Mouse (Mus musculus) gastrocnemius, adult 2 months (tissue): ENCODE results near the gene Scube1. TPM values are rescaled to one million over a fixed set of nuclear protein-coding genes. Genes with fewer than 3 reads are reported as not detected.
A peak's percentile ranks its signal among the peaks of the same experiment; 100 is the strongest.

Experiments used
- DNase-seq: peaks from one replicate; pipeline ENCODE4 v3.0.0; 2022
- H3K27ac ChIP-seq: fragments of 200-600 bp; 2 replicates; pipeline ENCODE4 v1.8.1; 2022; ENCODE audit warnings: mild to moderate bottlenecking
- H3K4me3 ChIP-seq: fragments of 200-600 bp; 2 replicates; pipeline ENCODE4 v1.8.1; 2022; ENCODE audit warnings: mild to moderate bottlenecking, moderate library complexity
- CTCF ChIP-seq: fragments of 200-600 bp; IDR thresholded peaks from 2 replicates; pipeline ENCODE4 v1.8.1; 2022; ENCODE audit warnings: antibody characterized with exemption, mild to moderate bottlenecking, moderate library complexity
- intact Hi-C: fragments of 180-260 bp; cut with DNase I; formaldehyde crosslinking; loops from one replicate; pipeline ENCODE4 v1.15.1; 2025
- total RNA-seq, 2 experiments: library from RNA; stranded (reverse); gene quantifications; 2 replicates each; pipeline ENCODE4 v1.2.3; 2021

Scube1 gene
- total RNA-seq, 2 experiments from 2014 or later: 0.18 to 0.45 TPM

- TF ChIP-seq CTCF: no peak
- DNase-seq: peak; percentile 8
- H3K4me3 ChIP-seq: no peak overlapping the region
- H3K27ac ChIP-seq: no peak overlapping the region
- intact Hi-C loops: no loop called here
Observed at GRCm38 (mm10) chr15:83576651-83577050, 148.2 kb downstream of the Scube1 start.

- H3K27ac ChIP-seq: no peak overlapping the region
- H3K4me3 ChIP-seq: no peak overlapping the region
- intact Hi-C loops: no loop called here
- no peak for DNase-seq
- no peak for TF ChIP-seq CTCF
Observed at GRCm38 (mm10) chr15:83575543-83575942, 149.3 kb downstream of the Scube1 start.

- TF ChIP-seq CTCF: no peak
- no peak for DNase-seq
- intact Hi-C loops: no loop called here
- no peak overlapping the region for H3K4me3 ChIP-seq
- no peak overlapping the region for H3K27ac ChIP-seq
Observed at GRCm38 (mm10) chr15:83574731-83575351, 150.0 kb downstream of the Scube1 start.

- intact Hi-C loops: no loop called here
- Histone ChIP-seq H3K4me3 (no peak overlapping the region), H3K27ac (no peak overlapping the region)
- DNase-seq: no peak
- no peak for TF ChIP-seq CTCF
Observed at GRCm38 (mm10) chr15:83573606-83574005, 151.2 kb downstream of the Scube1 start.

- H3K4me3 ChIP-seq: no peak overlapping the region
- intact Hi-C loops: no loop called here
- no peak for DNase-seq
- H3K27ac ChIP-seq: peak overlapping the region; percentile 71
- TF ChIP-seq CTCF: no peak
Observed at GRCm38 (mm10) chr15:83572132-83572531, 152.7 kb downstream of the Scube1 start.

GRCm38 (mm10) chr15:83571636-83572035 lies 153.2 kb downstream of the Scube1 start:
- intact Hi-C loops: no loop called here
- TF ChIP-seq CTCF: no peak
- peak overlapping the region; percentile 71 for H3K27ac ChIP-seq
- H3K4me3 ChIP-seq: no peak overlapping the region
- peak; percentile 79 for DNase-seq

GRCm38 (mm10) chr15:83570641-83571040 lies 154.2 kb downstream of the Scube1 start:
- intact Hi-C loops: no loop called here
- no peak overlapping the region for H3K4me3 ChIP-seq
- no peak overlapping the region for H3K27ac ChIP-seq
- no peak for DNase-seq
- peak; percentile 33 for TF ChIP-seq CTCF

- Histone ChIP-seq H3K4me3 (no peak overlapping the region), H3K27ac (no peak overlapping the region)
- no peak for TF ChIP-seq CTCF
- no peak for DNase-seq
- intact Hi-C loops: no loop called here
Observed at GRCm38 (mm10) chr15:83569682-83570081, 155.1 kb downstream of the Scube1 start.

- Histone ChIP-seq H3K4me3 (no peak overlapping the region), H3K27ac (no peak overlapping the region)
- intact Hi-C loops: no loop called here
- TF ChIP-seq CTCF: no peak
- DNase-seq: no peak
Observed at GRCm38 (mm10) chr15:83568544-83568943, 156.3 kb downstream of the Scube1 start.

- no peak for DNase-seq
- intact Hi-C loops: no loop called here
- TF ChIP-seq CTCF: no peak
- no peak overlapping the region for H3K27ac ChIP-seq
- H3K4me3 ChIP-seq: no peak overlapping the region
Observed at GRCm38 (mm10) chr15:83567728-83568127, 157.1 kb downstream of the Scube1 start.

GRCm38 (mm10) chr15:83566006-83566405 lies 158.8 kb downstream of the Scube1 start:
- Histone ChIP-seq H3K4me3 (no peak overlapping the region), H3K27ac (peak overlapping the region; percentile 49)
- no peak for TF ChIP-seq CTCF
- no peak for DNase-seq
- intact Hi-C loops: no loop called here

- no peak for TF ChIP-seq CTCF
- peak overlapping the region; percentile 13 for H3K4me3 ChIP-seq
- H3K27ac ChIP-seq: peak overlapping the region; percentile 49
- peak; percentile 70 for DNase-seq
- intact Hi-C loops: no loop called here
Observed at GRCm38 (mm10) chr15:83565434-83565833, 159.4 kb downstream of the Scube1 start.

- peak overlapping the region; percentile 84 for H3K4me3 ChIP-seq
- intact Hi-C loops: no loop called here
- peak; percentile 59 for DNase-seq
- peak; percentile 13; the same call in 1 of the 2 replicates for TF ChIP-seq CTCF
- peak overlapping the region; percentile 89 for H3K27ac ChIP-seq
Observed at GRCm38 (mm10) chr15:83563857-83564651, 160.8 kb downstream of the Scube1 start.
